Mouse (Mus musculus): ENCODE results near the gene Hmbs.
A peak's percentile ranks its signal among the peaks of the same experiment; 100 is the strongest.
"Not testable (repeated sequence)": the region's sequence is repeated elsewhere in the genome, so short reads cannot be mapped to it uniquely, and the experiment has no call there.

Gene Hmbs

GRCm38 (mm10) chr9:44343781-44344421 lies at the start of gene Hmbs:
Gene Hmbs, minus strand, starts transcription at chr9:44344228.
- peak; percentile 88 to 94 for DNase-seq (ENCODE audit: low spot score in 2 of 2)

DNA sequence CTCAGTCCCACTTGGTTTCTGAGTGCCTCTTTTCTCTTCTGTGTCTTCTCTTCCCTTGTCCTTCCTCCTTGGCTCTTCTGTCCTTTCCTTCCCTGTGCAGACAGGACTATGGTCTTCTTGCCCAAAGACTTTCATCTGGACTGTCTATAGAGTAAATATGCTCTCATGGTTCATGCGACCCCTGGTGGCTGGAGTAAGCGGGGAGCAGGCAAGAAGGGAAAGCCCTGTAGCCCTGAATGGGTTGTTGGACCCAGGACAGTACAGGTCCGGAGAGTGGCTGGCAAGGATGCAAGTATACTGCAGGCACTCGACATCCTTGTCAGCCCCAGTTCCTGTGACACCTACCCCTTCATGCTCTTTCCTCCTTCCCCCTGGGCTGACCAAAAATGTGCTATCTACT lies 47.4 kb upstream of the Hmbs start:
- DNase-seq (ENCODE audit: low spot score in 2 of 2): peak; percentile 61 to 75

DNA sequence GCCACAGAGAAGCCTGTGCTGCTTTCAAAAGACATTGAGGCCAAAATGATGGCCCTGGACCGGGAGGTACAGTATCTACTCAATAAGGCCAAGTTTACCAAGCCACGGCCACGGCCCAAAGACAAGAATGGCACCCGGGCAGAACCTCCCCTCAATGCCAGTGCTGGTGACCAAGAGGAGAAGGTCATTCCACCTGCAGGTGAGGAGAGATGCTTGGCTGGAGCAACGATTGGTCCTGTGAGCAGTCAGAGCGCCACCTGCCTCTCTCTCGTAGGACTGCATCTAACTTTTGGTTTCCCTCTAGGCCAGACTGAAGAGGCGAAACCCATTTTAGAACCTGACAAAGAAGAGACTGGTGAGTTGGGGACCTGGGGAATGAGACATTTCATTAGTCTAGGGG lies 45.2 kb upstream of the Hmbs start:
- DNase-seq (ENCODE audit: low spot score in 2 of 2): peak; percentile 62

DNA sequence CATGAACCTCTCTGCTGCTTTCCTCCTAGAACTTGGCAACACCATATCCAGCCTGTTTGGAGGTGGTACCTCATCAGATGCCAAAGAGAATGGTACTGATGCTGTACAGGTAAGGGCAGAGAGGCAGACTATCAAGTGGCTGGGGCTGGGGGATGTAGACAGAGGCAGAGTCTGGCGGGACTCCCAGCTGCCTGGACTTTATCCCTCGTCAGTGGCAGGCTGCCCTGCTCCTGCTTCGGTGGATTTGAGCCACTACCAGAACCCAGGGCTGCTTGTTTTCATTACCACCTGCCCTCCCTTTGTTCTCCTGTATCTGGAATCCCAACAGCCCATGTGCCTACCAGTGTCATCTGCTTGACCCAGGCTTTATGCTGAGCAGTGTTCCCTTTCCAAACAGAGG lies 43.2 kb upstream of the Hmbs start:
- no peak for DNase-seq (ENCODE audit: low spot score in 2 of 2)

DNA sequence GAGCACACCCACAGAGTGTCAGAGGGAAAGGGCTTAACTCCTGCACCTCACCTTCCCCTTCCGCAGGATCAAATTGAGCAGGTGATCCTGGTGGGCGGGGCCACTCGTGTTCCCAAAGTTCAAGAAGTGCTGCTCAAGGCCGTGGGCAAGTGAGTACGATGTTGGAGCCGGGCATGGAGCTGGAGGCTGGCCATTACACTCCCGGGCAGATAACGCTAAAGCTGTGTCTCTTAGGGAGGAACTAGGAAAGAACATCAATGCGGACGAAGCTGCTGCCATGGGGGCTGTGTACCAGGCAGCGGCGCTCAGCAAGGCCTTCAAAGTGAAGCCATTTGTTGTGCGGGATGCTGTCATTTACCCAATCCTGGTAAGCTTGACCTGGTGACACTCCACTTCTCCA lies 40.6 kb upstream of the Hmbs start:
- no peak for DNase-seq (ENCODE audit: low spot score in 2 of 2)

- no peak for DNase-seq (ENCODE audit: low spot score in 2 of 2)
Measured at GRCm38 (mm10) chr9:44379862-44380261, 35.8 kb upstream of the Hmbs start.

- DNase-seq (ENCODE audit: low spot score in 2 of 2): peak; percentile 98 to 99
Measured at GRCm38 (mm10) chr9:44379054-44379834, 35.2 kb upstream of the Hmbs start, which contains the start of gene Hyou1. Gene Hyou1, plus strand, starts transcription at chr9:44379490.

DNA sequence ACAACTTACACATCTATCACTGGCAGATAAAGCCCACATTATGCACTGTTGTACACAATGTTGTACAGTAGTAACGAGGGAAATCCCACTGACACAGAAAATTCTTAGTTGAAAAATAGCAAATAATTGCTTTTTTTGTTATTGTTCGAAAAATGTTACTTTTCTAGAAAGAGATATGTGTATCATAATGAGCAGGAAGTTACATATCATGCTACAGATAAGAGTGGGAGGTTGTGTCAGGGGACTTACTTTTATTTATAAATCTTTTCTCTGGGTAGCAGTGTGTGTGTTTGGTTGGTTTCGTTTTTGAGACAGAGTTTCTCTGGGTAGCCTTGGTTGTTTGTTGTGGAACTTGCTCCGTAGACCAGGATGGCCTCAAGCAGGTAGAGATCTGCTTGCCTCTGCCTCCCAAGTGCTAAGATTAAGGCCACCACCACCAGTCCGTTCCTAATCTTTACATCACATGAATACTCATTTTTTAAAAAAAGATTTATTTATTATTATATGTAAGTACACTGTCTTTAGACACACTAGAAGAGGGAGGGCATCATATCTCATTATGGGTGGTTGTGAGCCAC lies 34.2 kb upstream of the Hmbs start:
- DNase-seq (ENCODE audit: low spot score in 2 of 2): no peak

DNA sequence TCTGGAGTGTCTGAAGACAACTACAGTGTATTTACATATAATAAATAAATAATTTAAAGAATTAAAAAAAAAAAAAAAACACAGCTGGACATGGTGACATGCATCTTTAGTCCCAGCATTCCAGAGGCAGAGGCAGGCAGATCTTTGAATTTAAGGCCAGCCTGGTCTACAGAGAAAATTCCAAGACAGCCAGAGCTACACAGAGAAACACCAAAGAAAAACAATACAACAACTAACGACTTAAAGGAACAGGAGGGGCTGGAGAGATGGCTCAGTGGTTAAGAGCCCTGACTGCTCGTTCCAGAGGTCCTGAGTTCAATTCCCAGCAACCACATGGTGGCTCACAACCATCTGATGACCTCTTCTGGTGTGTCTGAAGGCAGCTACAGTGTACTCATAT lies 33.3 kb upstream of the Hmbs start:
- not testable (repeated sequence) for DNase-seq (ENCODE audit: low spot score in 2 of 2)

GRCm38 (mm10) chr9:44376141-44376540 lies 32.1 kb upstream of the Hmbs start:
- no peak for DNase-seq (ENCODE audit: low spot score in 2 of 2)

DNA sequence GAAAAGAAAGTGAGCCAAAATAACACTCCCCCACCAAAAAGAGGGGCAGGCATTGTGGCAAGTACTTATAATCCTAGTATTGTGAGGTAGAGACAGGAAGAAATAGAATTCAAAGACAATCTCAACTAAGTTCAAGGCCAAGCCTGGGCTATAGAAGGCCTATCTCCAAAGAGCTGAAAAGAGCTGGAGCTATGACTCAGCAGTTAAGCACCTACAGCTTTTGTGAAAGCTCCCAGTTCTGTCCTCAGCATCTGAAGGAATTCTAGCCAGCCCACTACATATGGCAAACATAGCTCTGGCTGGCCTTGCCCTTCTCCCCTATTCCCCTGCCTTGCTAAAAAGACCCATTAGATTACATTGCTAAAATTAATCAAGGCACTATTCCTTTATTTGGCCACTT lies 29.4 kb upstream of the Hmbs start:
- DNase-seq (ENCODE audit: low spot score in 2 of 2): no peak

- DNase-seq (ENCODE audit: low spot score in 2 of 2): no peak
Measured at GRCm38 (mm10) chr9:44364480-44364879, 20.5 kb upstream of the Hmbs start.

- not testable (repeated sequence) for DNase-seq (ENCODE audit: low spot score in 2 of 2)
Measured at GRCm38 (mm10) chr9:44361931-44362330, 17.9 kb upstream of the Hmbs start.

GRCm38 (mm10) chr9:44361190-44361917 lies 17.3 kb upstream of the Hmbs start, which contains the start of gene Vps11:
Gene Vps11, minus strand, starts transcription at chr9:44361670.
- peak; percentile 93 to 95 for DNase-seq (ENCODE audit: low spot score in 2 of 2)

DNA sequence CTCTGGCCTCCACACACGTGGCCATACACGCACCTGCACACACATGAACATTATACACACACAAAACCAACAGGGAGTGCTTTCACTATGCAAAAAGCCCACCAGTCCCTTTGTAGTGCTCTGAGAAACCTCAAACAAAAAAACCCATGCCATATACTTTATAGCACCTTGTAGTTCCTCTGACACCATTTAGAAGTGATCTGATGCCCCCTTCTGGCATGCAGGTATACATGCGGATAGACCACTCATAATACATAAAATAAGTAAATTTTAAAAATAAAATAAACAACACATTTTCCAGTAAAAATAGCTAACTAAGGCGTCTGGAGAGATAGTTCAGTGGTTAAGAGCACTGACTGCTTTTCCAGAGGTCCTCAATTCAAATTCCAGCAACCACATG lies 13.2 kb upstream of the Hmbs start:
- no peak for DNase-seq (ENCODE audit: low spot score in 2 of 2)

DNA sequence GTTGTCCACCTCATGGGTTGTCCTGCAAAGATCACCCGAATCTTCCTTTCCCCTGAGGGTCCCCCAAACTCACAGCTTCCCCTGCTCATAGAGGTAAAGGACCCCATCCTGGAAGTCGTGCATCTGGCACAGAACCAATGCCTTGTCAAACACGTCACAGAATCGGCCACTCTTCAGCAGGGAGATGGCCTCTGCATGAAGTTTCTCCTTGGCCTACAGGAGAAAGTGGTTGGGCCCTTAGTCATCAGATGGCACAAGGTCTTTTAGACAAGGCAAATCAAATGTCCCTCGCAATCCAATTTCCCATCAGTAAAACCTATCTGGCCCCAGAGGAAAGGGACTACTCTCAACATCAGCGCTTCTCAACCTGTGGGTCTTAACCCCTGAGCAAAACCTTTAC lies 9.1 kb upstream of the Hmbs start:
- DNase-seq (ENCODE audit: low spot score in 2 of 2): no peak

DNA sequence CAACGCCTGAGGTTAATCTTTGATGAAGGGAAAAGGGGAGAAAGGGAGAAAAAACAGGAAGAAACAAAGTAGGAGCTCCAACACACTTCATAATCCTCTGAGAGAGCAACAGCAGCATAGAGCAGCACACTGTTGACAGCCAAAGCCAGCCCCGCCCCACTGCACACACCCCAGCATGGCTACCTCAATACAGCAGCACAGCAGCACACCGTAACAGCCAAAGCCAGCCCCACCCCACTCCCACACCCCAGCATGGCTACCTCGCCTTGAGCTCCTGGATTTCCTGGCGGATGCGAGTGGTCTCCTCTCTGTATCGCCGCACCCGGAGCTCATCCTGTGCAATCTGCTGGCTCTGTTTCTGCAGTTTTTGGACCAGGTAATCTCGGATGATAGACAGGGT lies 8.3 kb upstream of the Hmbs start:
- no peak for DNase-seq (ENCODE audit: low spot score in 2 of 2)

- no peak for DNase-seq (ENCODE audit: low spot score in 2 of 2)
Measured at GRCm38 (mm10) chr9:44351396-44351795, 7.4 kb upstream of the Hmbs start.

- DNase-seq (ENCODE audit: low spot score in 2 of 2): no peak
Measured at GRCm38 (mm10) chr9:44348546-44348945, 4.5 kb upstream of the Hmbs start.

- no peak for DNase-seq (ENCODE audit: low spot score in 2 of 2)
Measured at GRCm38 (mm10) chr9:44347621-44348020, 3.6 kb upstream of the Hmbs start.

DNA sequence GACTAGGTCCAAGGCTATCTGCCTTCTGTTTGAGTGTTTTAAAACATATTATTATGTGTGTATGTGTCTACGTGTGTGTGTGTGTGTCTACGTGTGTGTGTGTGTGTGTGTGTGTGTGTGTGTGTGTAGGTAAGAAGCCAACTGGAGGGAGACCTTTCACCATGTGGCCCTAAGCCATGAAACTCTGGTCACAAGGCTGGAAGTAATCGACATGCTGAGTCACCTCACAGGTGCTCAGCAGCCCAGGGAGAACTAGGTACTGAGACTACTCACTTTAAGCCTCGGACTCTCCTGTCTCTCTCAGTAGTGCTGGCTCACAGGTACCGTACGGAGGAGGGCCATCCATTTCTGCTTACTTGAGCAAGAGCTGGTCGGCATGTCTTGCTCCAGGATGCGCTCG lies 3.1 kb upstream of the Hmbs start:
- DNase-seq (ENCODE audit: low spot score in 2 of 2): no peak

Data from right cerebral cortex, adult 2 months (tissue).